Mouse (Mus musculus) layer of hippocampus, adult 9-10 months (tissue): ENCODE data around the gene Myo10.
A peak's percentile ranks its signal among the peaks of the same experiment; 100 is the strongest.

ENCODE experiments used
- DNase-seq: peaks from one replicate; pipeline ENCODE4 v3.0.0; 2022; ENCODE audit warnings: low spot score

The Myo10 gene

GRCm38 (mm10) chr15:25652368-25652767 is 30.0 kb downstream of the Myo10 start:
- DNase-seq: no peak

- DNase-seq: no peak
These were observed 30.6 kb downstream of the Myo10 start for GRCm38 (mm10) chr15:25652933-25653332.

GRCm38 (mm10) chr15:25653680-25654079 is 31.4 kb downstream of the Myo10 start:
- DNase-seq: no peak

GRCm38 (mm10) chr15:25662833-25663519 is 40.7 kb downstream of the Myo10 start:
- DNase-seq: no peak

GRCm38 (mm10) chr15:25669283-25670247 is 47.2 kb downstream of the Myo10 start:
- DNase-seq: no peak

GRCm38 (mm10) chr15:25673231-25673980 is 51.1 kb downstream of the Myo10 start:
- DNase-seq: no peak

- DNase-seq: no peak
These were observed 52.0 kb downstream of the Myo10 start for GRCm38 (mm10) chr15:25674099-25674931.

- DNase-seq: no peak
These were observed 52.6 kb downstream of the Myo10 start for GRCm38 (mm10) chr15:25674932-25675250.

GRCm38 (mm10) chr15:25675359-25675758 is 53.0 kb downstream of the Myo10 start:
- DNase-seq: no peak

GRCm38 (mm10) chr15:25676056-25676785 is 53.9 kb downstream of the Myo10 start:
- peak; percentile 5 for DNase-seq

GRCm38 (mm10) chr15:25679081-25679480 is 56.8 kb downstream of the Myo10 start:
- no peak for DNase-seq

- DNase-seq: no peak
These were observed 57.3 kb downstream of the Myo10 start for GRCm38 (mm10) chr15:25679616-25680015.

GRCm38 (mm10) chr15:25680269-25680818 is 58.0 kb downstream of the Myo10 start:
- no peak for DNase-seq

- no peak for DNase-seq
These were observed 60.7 kb downstream of the Myo10 start for GRCm38 (mm10) chr15:25682953-25683507.

- DNase-seq: no peak
These were observed 62.9 kb downstream of the Myo10 start for GRCm38 (mm10) chr15:25685186-25685585.

GRCm38 (mm10) chr15:25688424-25689283 is 66.3 kb downstream of the Myo10 start:
- DNase-seq: no peak

- DNase-seq: no peak
These were observed 67.2 kb downstream of the Myo10 start for GRCm38 (mm10) chr15:25689477-25689876.

- no peak for DNase-seq
These were observed 67.9 kb downstream of the Myo10 start for GRCm38 (mm10) chr15:25690066-25690745.

GRCm38 (mm10) chr15:25690746-25691105 is 68.4 kb downstream of the Myo10 start:
- DNase-seq: no peak
